Mouse (Mus musculus) lung, embryonic 16.5 days (tissue): ENCODE measurements around the gene Nrxn3. TPM values are rescaled to one million over a fixed set of nuclear protein-coding genes. Genes with fewer than 3 reads are reported as not detected.
A peak's percentile ranks its signal among the peaks of the same experiment; 100 is the strongest.

Experiments used
- ATAC-seq: fragments of 200-750 bp; cut with Nextera tagmentation; 2 replicates; pipeline ENCODE4 v1.8.0; 2017; ENCODE audit warnings: low read depth, mild to moderate bottlenecking, moderate library complexity
- H3K27ac ChIP-seq: fragments of 300-500 bp; sonication (generic); 2 replicates; pipeline ENCODE4 v1.5.1; 2014; ENCODE audit warnings: mild to moderate bottlenecking, control low read depth, low read length
- H3K27me3 ChIP-seq: fragments of 300-500 bp; sonication (generic); 2 replicates; pipeline ENCODE4 v1.6.1; 2014; ENCODE audit warnings: low read depth, low read length, mixed read lengths; ENCODE audit not compliant: control insufficient read depth, insufficient read depth
- H3K36me3 ChIP-seq: fragments of 300-500 bp; sonication (generic); 2 replicates; pipeline ENCODE4 v1.6.1; 2014; ENCODE audit warnings: low read length; ENCODE audit not compliant: control insufficient read depth, insufficient read depth
- H3K4me1 ChIP-seq: fragments of 300-500 bp; sonication (generic); replicated peaks from 2 replicates; pipeline ENCODE4 v1.6.1; 2014; ENCODE audit warnings: low read length, mixed read lengths; ENCODE audit not compliant: control insufficient read depth, insufficient read depth
- H3K4me2 ChIP-seq: fragments of 300-500 bp; sonication (generic); 2 replicates; pipeline ENCODE4 v1.6.1; 2014; ENCODE audit warnings: low read depth, low read length, control low read depth
- H3K4me3 ChIP-seq: fragments of 300-500 bp; sonication (generic); 2 replicates; pipeline ENCODE4 v1.5.1; 2014; ENCODE audit warnings: mild to moderate bottlenecking, low read length, control low read depth
- H3K9ac ChIP-seq: fragments of 300-500 bp; sonication (generic); 2 replicates; pipeline ENCODE4 v1.6.1; 2014; ENCODE audit warnings: low read length, control low read depth
- H3K9me3 ChIP-seq: fragments of 300-500 bp; sonication (generic); 2 replicates; pipeline ENCODE4 v1.6.1; 2016; ENCODE audit warnings: low read length; ENCODE audit not compliant: control insufficient read depth
- WGBS: fragments of 180-500 bp; shearing (Covaris S2); extraction: QIAGEN DNeasy Blood & Tissue Kit; methylation state at CpG from one replicate; pipeline ENCODE4 v1.1.7; 2014; 5-methylcytosine and 5-hydroxymethylcytosine counted together
- polyA plus RNA-seq: library from polyadenylated mRNA; unstranded; fragments of >200 nt; fragmentation: Nextera tagmentation; extraction: Ambion mirVana; gene quantifications from 2 replicates; pipeline ENCODE4 v1.2.1, GENCODE M21; 2015

The Nrxn3 gene
- polyA plus RNA-seq, 1 experiment from 2014 or later: 3.1 TPM

DNA sequence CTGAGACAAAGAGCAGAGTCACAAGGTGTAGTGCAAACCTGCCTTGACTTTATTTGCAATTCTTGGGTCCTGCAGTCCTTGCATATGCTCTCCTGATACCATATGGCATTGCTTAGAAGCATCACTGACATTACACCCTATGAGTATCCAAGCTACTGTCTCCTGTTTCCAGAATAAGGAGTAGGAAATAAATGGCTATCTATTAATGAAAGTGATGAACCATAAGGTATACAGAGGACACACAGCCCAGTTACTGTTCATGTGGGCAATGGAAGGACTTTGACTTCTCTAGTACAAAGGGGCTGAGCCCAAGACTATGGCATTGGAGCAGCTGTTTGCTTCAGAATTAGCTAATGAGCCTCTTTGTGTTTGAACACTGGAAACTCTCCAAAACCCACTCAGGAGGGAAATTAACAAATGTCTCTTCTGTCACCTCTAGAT is 1390.7 kb downstream of the Nrxn3 start:
- Histone ChIP-seq H3K4me2 (no peak overlapping the region), H3K9ac (no peak overlapping the region), H3K27ac (no peak overlapping the region), H3K36me3 (no peaks in the 10 kb centered on the region), H3K4me3 (no peak overlapping the region), H3K4me1 (no peaks in the 10 kb centered on the region), H3K27me3 (no peaks in the 10 kb centered on the region), H3K9me3 (no peaks in the 10 kb centered on the region)
- no peak for ATAC-seq

DNA sequence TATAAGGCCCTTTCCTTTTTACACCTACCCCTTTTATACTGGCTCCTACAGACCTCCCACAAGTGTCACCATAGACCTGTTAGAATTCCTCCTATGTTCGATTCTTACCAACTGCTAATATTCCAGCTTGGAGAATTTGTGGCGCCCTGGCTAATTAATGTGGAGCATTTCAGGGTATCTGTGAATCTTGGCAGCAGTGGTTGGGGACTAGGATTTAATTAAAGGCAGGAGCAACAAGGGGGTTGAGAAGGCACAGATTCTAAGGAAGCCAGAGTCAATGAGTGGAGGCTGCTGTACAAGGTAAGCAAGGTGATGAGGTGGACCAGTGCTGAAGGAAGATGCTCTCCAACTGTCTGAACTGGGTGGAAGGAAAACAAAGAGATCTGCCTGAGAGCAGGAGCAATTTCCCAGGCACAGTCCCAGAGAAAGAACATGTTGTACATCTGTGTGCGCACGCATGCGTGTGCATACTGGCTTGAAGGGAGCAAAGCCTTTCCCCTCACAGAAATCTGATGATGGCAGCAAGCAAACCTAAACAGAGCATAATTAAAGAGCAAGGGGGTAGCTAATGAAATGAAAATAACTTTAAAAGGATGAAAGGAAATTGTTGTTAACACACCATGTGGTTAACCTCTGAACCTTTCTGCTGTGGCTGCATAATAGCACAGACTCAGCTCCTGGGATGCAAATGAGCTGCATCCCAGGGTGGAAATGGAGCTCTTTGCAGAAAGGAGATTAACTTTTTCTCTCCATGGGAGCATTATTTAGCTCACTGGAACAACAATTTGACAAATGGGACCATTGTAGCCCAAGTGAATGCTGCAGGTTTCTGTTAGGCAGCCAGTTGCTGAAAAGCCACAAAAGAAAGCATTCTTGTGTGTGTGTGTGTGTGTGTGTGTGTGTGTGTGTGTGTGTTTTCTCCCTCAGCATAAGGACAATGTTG is 1409.5 kb downstream of the Nrxn3 start:
- Histone ChIP-seq H3K9ac (no peak overlapping the region), H3K36me3 (no peaks in the 10 kb centered on the region)
- ATAC-seq: no peak

GRCm38 (mm10) chr12:90142011-90142410 is 1419.3 kb downstream of the Nrxn3 start:
- H3K4me2 ChIP-seq: no peak overlapping the region
- no peak overlapping the region for H3K27ac ChIP-seq
- no peaks in the 10 kb centered on the region for H3K27me3 ChIP-seq
- H3K9ac ChIP-seq: no peak overlapping the region
- H3K36me3 ChIP-seq: no peaks in the 10 kb centered on the region
- ATAC-seq: no peak
- H3K4me1 ChIP-seq: no peaks in the 10 kb centered on the region
- H3K9me3 ChIP-seq: no peaks in the 10 kb centered on the region
- WGBS: 42% methylated on average over 2 of the region's 2 CpGs
- no peak overlapping the region for H3K4me3 ChIP-seq

More for the DNA sequence above, 1409.5 kb downstream of the Nrxn3 start:
- WGBS: 81% methylated on average over 5 of the region's 5 CpGs
- H3K4me1 ChIP-seq: no peaks in the 10 kb centered on the region
- H3K9me3 ChIP-seq: no peaks in the 10 kb centered on the region
- H3K27ac ChIP-seq: no peak overlapping the region
- H3K4me3 ChIP-seq: no peak overlapping the region
- H3K4me2 ChIP-seq: no peak overlapping the region
- H3K27me3 ChIP-seq: no peaks in the 10 kb centered on the region

DNA sequence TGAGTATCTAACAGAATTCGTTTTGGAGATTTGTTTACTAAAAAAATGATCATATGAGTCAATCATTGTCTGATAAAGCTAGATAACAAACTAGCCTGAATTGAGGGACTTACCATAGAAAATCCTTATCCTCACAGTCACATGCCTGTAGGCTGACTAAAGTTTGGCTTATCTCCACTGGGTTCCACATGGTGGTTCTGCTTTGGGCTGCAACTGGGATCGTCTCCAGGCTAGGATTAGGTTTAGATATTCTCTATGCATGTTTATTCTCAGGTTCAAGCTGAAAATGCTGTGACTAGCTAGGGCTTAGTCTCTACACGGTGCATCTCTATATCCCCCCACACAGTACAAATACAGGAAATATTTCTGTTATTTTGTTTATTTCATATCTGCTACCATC is 1421.6 kb downstream of the Nrxn3 start:
- Histone ChIP-seq H3K36me3 (no peaks in the 10 kb centered on the region), H3K9ac (no peak overlapping the region), H3K9me3 (no peaks in the 10 kb centered on the region), H3K4me2 (no peak overlapping the region), H3K4me1 (no peaks in the 10 kb centered on the region), H3K4me3 (no peak overlapping the region), H3K27me3 (no peaks in the 10 kb centered on the region), H3K27ac (no peak overlapping the region)
- WGBS: 64% methylated on average over 3 of the region's 3 CpGs
- ATAC-seq: no peak

DNA sequence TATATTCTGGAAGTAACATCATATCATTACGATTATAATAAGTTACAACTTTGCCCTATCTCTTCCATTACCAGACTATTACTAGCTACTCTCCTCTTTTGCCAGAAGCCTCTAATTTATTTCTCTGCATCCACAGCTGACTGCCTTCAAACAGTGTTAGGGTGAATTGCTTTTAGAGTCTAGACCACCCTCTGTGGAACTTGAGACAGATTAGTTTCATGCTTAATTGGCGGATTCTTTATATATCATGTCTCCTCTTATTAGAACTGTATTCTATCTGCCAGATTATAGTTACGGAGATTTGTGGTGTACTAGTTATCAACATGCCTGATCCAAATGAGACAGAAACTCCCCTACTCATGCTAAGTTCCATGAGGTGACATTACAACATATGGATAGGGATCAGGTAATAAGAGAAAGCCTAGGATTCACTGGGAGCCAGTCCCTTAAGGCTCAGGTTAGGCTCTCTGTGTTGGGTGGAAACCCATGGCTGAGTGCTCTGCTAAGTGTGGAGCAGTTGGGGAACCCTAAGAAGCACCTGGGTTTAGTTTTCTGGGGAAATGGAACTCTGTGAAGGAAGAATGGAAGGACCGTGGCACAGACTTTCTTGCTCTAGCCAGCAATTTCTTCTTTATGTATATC is 1435.6 kb downstream of the Nrxn3 start:
- no peak for ATAC-seq

DNA sequence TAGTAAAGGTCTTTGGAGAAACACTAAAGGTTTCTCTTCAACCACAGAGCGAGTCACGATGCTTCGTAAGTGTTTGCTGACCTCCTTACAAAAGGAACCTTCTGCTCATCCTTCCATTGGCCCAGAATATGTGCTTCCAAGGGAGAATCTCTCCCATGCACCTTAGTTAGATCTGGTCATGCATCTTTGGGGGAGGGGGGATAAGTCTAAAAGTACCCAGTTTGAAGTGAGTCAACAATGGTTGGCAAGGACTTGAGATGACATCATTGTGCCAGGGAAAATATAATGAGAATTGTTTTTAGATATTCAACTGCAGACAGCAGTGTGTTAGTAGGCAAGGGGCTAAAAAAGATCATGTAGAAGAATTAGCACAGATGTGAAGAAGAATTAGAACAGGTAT is 1437.2 kb downstream of the Nrxn3 start:
- H3K4me1 ChIP-seq: no peaks in the 10 kb centered on the region
- ATAC-seq: no peak
- no peak overlapping the region for H3K4me3 ChIP-seq
- H3K27ac ChIP-seq: no peak overlapping the region
- 82% methylated on average over 3 of the region's 3 CpGs for WGBS
- no peaks in the 10 kb centered on the region for H3K36me3 ChIP-seq
- no peak overlapping the region for H3K4me2 ChIP-seq
- H3K9ac ChIP-seq: no peak overlapping the region
- no peaks in the 10 kb centered on the region for H3K9me3 ChIP-seq
- H3K27me3 ChIP-seq: no peaks in the 10 kb centered on the region

More for the DNA sequence above, 1435.6 kb downstream of the Nrxn3 start:
- H3K36me3 ChIP-seq: no peaks in the 10 kb centered on the region
- H3K4me3 ChIP-seq: no peak overlapping the region
- H3K27me3 ChIP-seq: no peaks in the 10 kb centered on the region
- WGBS: 86% methylated on average over 4 of the region's 4 CpGs
- no peak overlapping the region for H3K9ac ChIP-seq
- H3K27ac ChIP-seq: no peak overlapping the region
- no peaks in the 10 kb centered on the region for H3K9me3 ChIP-seq
- H3K4me1 ChIP-seq: no peaks in the 10 kb centered on the region
- no peak overlapping the region for H3K4me2 ChIP-seq

- no peaks in the 10 kb centered on the region for H3K27me3 ChIP-seq
- H3K36me3 ChIP-seq: no peaks in the 10 kb centered on the region
- no peak overlapping the region for H3K9ac ChIP-seq
- 82% methylated on average over 2 of the region's 2 CpGs for WGBS
- no peak for ATAC-seq
- no peaks in the 10 kb centered on the region for H3K9me3 ChIP-seq
- H3K4me1 ChIP-seq: no peaks in the 10 kb centered on the region
- no peak overlapping the region for H3K4me2 ChIP-seq
- H3K27ac ChIP-seq: no peak overlapping the region
- no peak overlapping the region for H3K4me3 ChIP-seq
These were observed 1443.4 kb downstream of the Nrxn3 start for GRCm38 (mm10) chr12:90166118-90166517.

DNA sequence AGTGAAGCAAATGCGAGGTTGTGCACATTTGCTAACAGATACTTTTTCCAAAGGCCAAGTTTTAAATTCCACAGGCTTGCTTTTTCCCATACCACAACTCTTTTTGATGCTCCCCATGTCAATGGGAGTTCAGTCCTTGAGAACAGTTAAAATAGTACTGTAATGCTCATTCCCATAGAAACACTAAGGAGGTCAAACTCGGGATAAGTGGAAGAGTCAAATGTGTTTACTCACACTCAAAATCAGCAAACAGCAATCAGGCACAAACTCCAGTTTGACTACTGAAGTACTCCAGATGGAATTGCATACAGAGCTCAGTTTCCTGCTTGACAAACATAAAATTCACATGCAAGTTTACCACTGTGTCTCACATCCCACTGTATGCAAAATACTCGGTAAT is 1458.9 kb downstream of the Nrxn3 start:
- Histone ChIP-seq H3K36me3 (no peaks in the 10 kb centered on the region), H3K27me3 (no peaks in the 10 kb centered on the region), H3K9ac (no peak overlapping the region), H3K4me1 (no peaks in the 10 kb centered on the region), H3K4me2 (no peak overlapping the region), H3K27ac (no peak overlapping the region), H3K9me3 (no peaks in the 10 kb centered on the region), H3K4me3 (no peak overlapping the region)
- peak; percentile 80 for ATAC-seq
- WGBS: 48% methylated on average over 3 of the region's 3 CpGs

DNA sequence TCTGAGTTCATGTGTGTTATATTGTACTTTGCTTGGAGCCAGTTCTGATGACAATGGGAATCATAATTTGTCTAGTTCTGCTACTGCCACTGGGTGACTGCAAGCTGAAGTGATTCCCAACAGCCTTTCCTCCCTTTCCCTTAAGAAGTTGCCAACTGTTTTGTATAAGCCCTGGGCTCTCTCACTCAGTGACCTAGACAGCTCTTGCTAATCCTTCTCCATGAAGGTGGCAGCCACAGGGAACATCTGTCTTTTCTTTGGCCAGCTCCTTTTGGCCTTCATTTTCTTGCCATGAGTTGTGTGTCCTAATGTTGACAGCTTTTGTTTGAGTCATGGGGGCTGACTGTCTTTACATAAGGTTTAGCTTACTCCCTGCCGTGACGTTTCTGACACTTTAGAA is 1460.3 kb downstream of the Nrxn3 start:
- WGBS: 38% methylated on average over 2 of the region's 2 CpGs
- no peak overlapping the region for H3K27ac ChIP-seq

More for the DNA sequence above, 1460.3 kb downstream of the Nrxn3 start:
- ATAC-seq: peak; percentile 81
- H3K9ac ChIP-seq: no peak overlapping the region
- no peaks in the 10 kb centered on the region for H3K4me1 ChIP-seq
- no peak overlapping the region for H3K4me3 ChIP-seq
- no peaks in the 10 kb centered on the region for H3K36me3 ChIP-seq
- H3K4me2 ChIP-seq: no peak overlapping the region
- no peaks in the 10 kb centered on the region for H3K27me3 ChIP-seq
- H3K9me3 ChIP-seq: no peaks in the 10 kb centered on the region
